Mouse (Mus musculus) stomach, postnatal 0 days (tissue): ENCODE data around the gene Gsg1l.

Experiments used
- CTCF ChIP-seq: IDR thresholded peaks from 2 replicates; pipeline ENCODE4 v1.5.1; 2016; ENCODE audit warnings: antibody characterized with exemption, low read depth, mild to moderate bottlenecking, moderate library complexity
- EP300 ChIP-seq: optimal IDR thresholded peaks from 2 replicates; pipeline ENCODE3; 2016; ENCODE audit warnings: antibody characterized with exemption

GRCm38 (mm10) chr7:126008789-126009148 is 73.4 kb downstream of the Gsg1l start:
- TF ChIP-seq CTCF: no peak
- TF ChIP-seq EP300: no peak
